ENCODE assay signal across 9 mouse cellular contexts in genomic region chr9:107305601-107306542, GRCm38 (mm10). TPM values are rescaled to one million over a fixed set of nuclear protein-coding genes. Genes with fewer than 3 reads are reported as not detected.
DNase-seq lines count a peak whose midpoint lies in the region; ATAC-seq and TF ChIP-seq lines count a peak whose summit lies in the region.
"Had no signal": no experiment of that assay in that cellular context is flagged by ENCODE, and none has a peak within 500 bp of the region (broad histone marks: within the 10 kb centered on the region; RNA-seq: fewer than 3 reads in every experiment).

No protein-coding gene starts in this region.

- no peaks in the 10 kb centered on the region; the same call in 1 of the 2 replicates for H3K36me3 ChIP-seq in kidney, adult 2 months (ENCODE audit: control insufficient read depth, insufficient read depth, low read length)

- peaks cover 55% of the 10 kb centered on the region for H3K4me1 ChIP-seq in kidney, adult 2 months (ENCODE audit: control insufficient read depth, insufficient read depth, low read length)
- H3K4me1 ChIP-seq: hindbrain, embryonic 15.5 days had no signal

- no peaks in the 10 kb centered on the region for H3K27me3 ChIP-seq in Patski
- H3K27me3 ChIP-seq in kidney, adult 2 months (replicated peaks; ENCODE audit: control insufficient read depth, insufficient read depth, low read length) = no peaks in the 10 kb centered on the region
- H3K27me3 ChIP-seq: hindbrain, embryonic 15.5 days had no signal

- H3K27ac ChIP-seq in kidney, adult 2 months (ENCODE audit: insufficient read depth, low read depth, low read length) = peak overlapping the region; percentile 80
- H3K27ac ChIP-seq: hindbrain, embryonic 15.5 days had no signal

- in situ Hi-C loops in Patski (cut with MboI; ENCODE audit: low pct_unique_long_range_greater_than_20kb) = loop anchor here (25.0 kb wide), 2 partner anchors 406 to 1119 kb away; partner anchors contain the start of genes Ppm1m and Sema3f

- peak; percentile 50 for DNase-seq in adrenal gland, postnatal 14 days
- DNase-seq in adrenal gland, postnatal 36 days = no peak
- DNase-seq in Patski (ENCODE audit: low read depth, low spot score) = no peak
- DNase-seq in kidney, adult 2 months = peak; percentile 68
- peak; percentile 65 for DNase-seq in lung, postnatal 25 days (ENCODE audit: low spot score)
- DNase-seq in layer of hippocampus, postnatal 10 days (ENCODE audit: low spot score in 2 of 2) = no peak
- no peak for DNase-seq in right cerebral cortex, postnatal 10 days (ENCODE audit: low spot score in 2 of 2)
- DNase-seq in left cerebral cortex, adult 11 months (ENCODE audit: low spot score) = no peak

- POLR2A ChIA-PET in Patski (lab: Charles Lee) = interaction anchor here (0.8 to 3.8 kb wide), 4 partner anchors 8 to 30 kb away, joined by 3 to 36 read pairs (median 8); partner anchors contain the start of gene Cish

- no peak overlapping the region for H3K4me3 ChIP-seq in kidney, adult 2 months (ENCODE audit: insufficient read depth, low read depth, low read length)
- H3K4me3 ChIP-seq: hindbrain, embryonic 15.5 days had no signal

- peak; percentile 1 for ATAC-seq in Patski

- TF ChIP-seq POLR2A in kidney, adult 2 months (IDR thresholded peaks at IDR 0.05; ENCODE audit: low read depth, low read length) = no peak

- TF ChIP-seq CTCF in Patski (IDR thresholded peaks at IDR 0.05) = no peak
- TF ChIP-seq CTCF in kidney, adult 2 months (conservative IDR thresholded peaks at IDR 0.05; ENCODE audit: insufficient read depth, insufficient read length, low read depth, low read length) = no peak

- CTCF ChIA-PET in Patski (lab: Charles Lee) = interaction anchor here (0.9 to 2.3 kb wide), 5 partner anchors 11 to 30 kb away, joined by 3 to 9 read pairs (median 3); partner anchors contain the start of gene Cish

- 16% methylated on average over 13 of the region's 13 CpGs for WGBS in kidney, adult 2 months

RNA-seq across cellular contexts. Expression of gene Cish, which starts 10.0 kb away (rescaled TPM):
- total RNA-seq in adrenal gland, postnatal 14 days (2021) = 20.5 and 63.5 TPM in 2 replicates
- 10 to 100 TPM; 31.7 to 31.8 TPM for total RNA-seq in adrenal gland, postnatal 36 days (2021)
- 119 TPM for polyA plus RNA-seq in Patski (2021)
- 49.7 and 69.1 TPM in 2 replicates for polyA plus RNA-seq in kidney, adult 2 months (2012; rRNA removed)
- 10 to 100 TPM in 1 of 2 experiments, 1 to 10 TPM in 1; 5.9 to 10.0 TPM for total RNA-seq in layer of hippocampus, postnatal 10 days (2021)

RNA-seq across cellular contexts. Expression of gene Mapkapk3, which starts 16.2 kb away (rescaled TPM):
- 34.9 and 42.8 TPM in 2 replicates for total RNA-seq in adrenal gland, postnatal 14 days (2021)
- total RNA-seq in adrenal gland, postnatal 36 days (2021) = 10 to 100 TPM; 53.7 to 54.3 TPM
- polyA plus RNA-seq in Patski (2021) = 14.5 TPM
- 24.3 and 25.7 TPM in 2 replicates for polyA plus RNA-seq in kidney, adult 2 months (2012; rRNA removed)
- 1 to 10 TPM; 1.7 to 1.8 TPM for total RNA-seq in layer of hippocampus, postnatal 10 days (2021)

RNA-seq across cellular contexts. Expression of gene Hemk1, which starts 32.3 kb away (rescaled TPM):
- 23.1 and 23.9 TPM in 2 replicates for total RNA-seq in adrenal gland, postnatal 14 days (2021)
- total RNA-seq in adrenal gland, postnatal 36 days (2021) = 10 to 100 TPM; 15.6 to 16.1 TPM
- polyA plus RNA-seq in Patski (2021) = 19.2 TPM
- polyA plus RNA-seq in kidney, adult 2 months (2012; rRNA removed) = 35.0 and 42.1 TPM in 2 replicates
- 10 to 100 TPM; 14.6 to 19.9 TPM for total RNA-seq in layer of hippocampus, postnatal 10 days (2021)

RNA-seq across cellular contexts. Expression of gene 6430571L13Rik, which starts 34.5 kb away (rescaled TPM):
- total RNA-seq in adrenal gland, postnatal 14 days (2021) = 2.3 and 2.8 TPM in 2 replicates
- 1 to 10 TPM; 1.2 to 1.3 TPM for total RNA-seq in adrenal gland, postnatal 36 days (2021)
- polyA plus RNA-seq in Patski (2021) = 1.2 TPM
- polyA plus RNA-seq in kidney, adult 2 months (2012; rRNA removed) = 6.1 and 7.4 TPM in 2 replicates
- total RNA-seq in layer of hippocampus, postnatal 10 days (2021) = 1 to 10 TPM; 2.5 to 3.2 TPM

Comparison
In these comparisons a context has a peak if more than half of its experiments do, and no peak if none do; other contexts are left out.
1. DNase-seq: peak in adrenal gland, postnatal 14 days (single experiment), kidney, adult 2 months (single experiment) and lung, postnatal 25 days (single experiment); none in adrenal gland, postnatal 36 days (0 of 2), Patski (single experiment), layer of hippocampus, postnatal 10 days (0 of 2), right cerebral cortex, postnatal 10 days (0 of 2) and left cerebral cortex, adult 11 months (single experiment).
2. RNA of gene Mapkapk3, which starts 16.2 kb away (total RNA-seq): 53.7 to 54.3 TPM in adrenal gland, postnatal 36 days and 34.9 to 42.8 TPM in adrenal gland, postnatal 14 days; 1.7 to 1.8 TPM in layer of hippocampus, postnatal 10 days; every median in the first group is over 10 times any median in the second.